Mouse (Mus musculus) thymus, adult 2 months (tissue): Measurements from ENCODE around the gene Pla2r1. TPM values are rescaled to one million over a fixed set of nuclear protein-coding genes. Genes with fewer than 3 reads are reported as not detected.

ENCODE experiments used
- DNase-seq: peaks from one replicate; pipeline ENCODE4 v3.0.0; 2021
- H3K27ac ChIP-seq: fragments of 200-500 bp; 2 replicates; pipeline ENCODE4 v1.5.1; 2012; ENCODE audit warnings: low read length, control low read depth; ENCODE audit not compliant: control insufficient read depth, insufficient read depth
- H3K27me3 ChIP-seq: fragments of 200-500 bp; 2 replicates; pipeline ENCODE4 v1.6.1; 2012; ENCODE audit warnings: mild to moderate bottlenecking, low read length, moderate library complexity, mixed read lengths; ENCODE audit not compliant: control insufficient read depth, insufficient read depth
- H3K36me3 ChIP-seq: fragments of 200-500 bp; 2 replicates; pipeline ENCODE4 v1.6.1; 2012; ENCODE audit warnings: mild to moderate bottlenecking, low read length, moderate library complexity; ENCODE audit not compliant: control insufficient read depth, insufficient read depth
- H3K4me1 ChIP-seq: fragments of 200-500 bp; replicated peaks from 2 replicates; pipeline ENCODE4 v1.6.1; 2012; ENCODE audit warnings: low read length; ENCODE audit not compliant: control insufficient read depth, insufficient read depth
- H3K4me3 ChIP-seq: fragments of 200-500 bp; 2 replicates; pipeline ENCODE4 v1.5.1; 2012; ENCODE audit warnings: mild to moderate bottlenecking, low read length, control low read depth, moderate library complexity; ENCODE audit not compliant: control insufficient read depth, insufficient read depth
- CTCF ChIP-seq: fragments of 200-500 bp; IDR thresholded peaks from 2 replicates; pipeline ENCODE4 v1.5.1; 2012; ENCODE audit warnings: mild to moderate bottlenecking, control low read depth, low read length, moderate library complexity, borderline replicate concordance; ENCODE audit not compliant: control insufficient read depth, poor library complexity, insufficient read depth; ENCODE audit errors: extremely low read depth
- POLR2A ChIP-seq: fragments of 200-500 bp; IDR thresholded peaks from 2 replicates; pipeline ENCODE4 v1.6.1; 2012; ENCODE audit warnings: mild to moderate bottlenecking, low read length, control low read depth, moderate library complexity; ENCODE audit not compliant: control insufficient read depth, poor library complexity, insufficient read depth; ENCODE audit errors: extremely low read depth
- WGBS: fragments of 180-500 bp; shearing (Covaris S2); methylation state at CpG from one replicate; pipeline ENCODE4 v1.1.7; 2018; 5-methylcytosine and 5-hydroxymethylcytosine counted together
- polyA plus RNA-seq: library from polyadenylated mRNA; depleted of rRNA; stranded (reverse); fragments of >200 nt; gene quantifications from 2 replicates; pipeline ENCODE4 v1.2.3, GENCODE M21; 2012

Pla2r1 gene
- polyA plus RNA-seq, 1 experiment, result 0.47 TPM

DNA sequence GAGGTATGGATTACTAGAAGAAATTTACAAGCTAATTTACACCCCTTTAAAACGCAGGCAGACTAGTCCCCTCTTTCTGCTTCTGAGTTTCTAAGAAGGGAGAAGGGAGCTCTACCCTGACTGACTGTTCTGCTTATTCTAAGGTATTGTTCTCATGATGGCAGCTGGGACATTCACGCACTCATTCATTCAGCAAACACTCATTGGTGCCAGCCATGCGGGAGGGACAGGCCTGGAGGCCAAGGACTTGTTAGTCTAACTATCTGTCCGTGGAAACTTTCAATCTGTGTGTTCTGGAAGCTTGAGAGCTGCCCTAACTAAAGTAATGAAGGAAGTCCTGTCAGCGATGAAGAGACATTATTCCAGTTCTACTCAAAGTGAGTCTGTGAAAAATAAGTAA lies 14.4 kb downstream of the Pla2r1 start:
- TF ChIP-seq CTCF (no peak), POLR2A (no peak)
- H3K27me3 ChIP-seq, result no peaks in the 10 kb centered on the region
- no peak overlapping the region for H3K27ac ChIP-seq
- no peaks in the 10 kb centered on the region for H3K36me3 ChIP-seq
- WGBS, result 93% methylated on average over 5 of the region's 5 CpGs
- no peak for DNase-seq
- no peaks in the 10 kb centered on the region for H3K4me1 ChIP-seq
- no peak overlapping the region for H3K4me3 ChIP-seq

DNA sequence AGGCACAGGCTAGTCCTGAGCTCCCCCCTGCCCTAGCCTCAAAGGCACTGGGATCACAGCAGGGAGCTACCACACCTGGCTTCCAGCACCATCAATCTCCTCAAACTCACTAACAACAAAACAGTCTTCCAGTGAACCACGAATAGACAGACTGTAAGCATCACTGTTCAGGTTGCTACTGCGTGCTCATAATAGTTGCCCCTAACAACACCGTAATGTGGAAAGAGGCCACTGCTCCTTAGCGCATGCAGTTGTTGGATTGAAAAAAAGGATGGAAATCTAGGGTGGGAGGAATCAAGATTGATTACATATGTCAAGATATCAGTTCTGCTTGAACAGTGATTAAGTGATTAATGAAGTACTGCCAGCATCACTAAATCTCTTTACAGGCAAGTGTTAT lies 14.8 kb downstream of the Pla2r1 start:
- TF ChIP-seq CTCF (no peak), POLR2A (no peak)
- Histone ChIP-seq H3K4me1 (no peaks in the 10 kb centered on the region), H3K27ac (no peak overlapping the region), H3K4me3 (no peak overlapping the region), H3K27me3 (no peaks in the 10 kb centered on the region), H3K36me3 (no peaks in the 10 kb centered on the region)
- WGBS, result 97% methylated on average over 4 of the region's 4 CpGs
- no peak for DNase-seq

DNA sequence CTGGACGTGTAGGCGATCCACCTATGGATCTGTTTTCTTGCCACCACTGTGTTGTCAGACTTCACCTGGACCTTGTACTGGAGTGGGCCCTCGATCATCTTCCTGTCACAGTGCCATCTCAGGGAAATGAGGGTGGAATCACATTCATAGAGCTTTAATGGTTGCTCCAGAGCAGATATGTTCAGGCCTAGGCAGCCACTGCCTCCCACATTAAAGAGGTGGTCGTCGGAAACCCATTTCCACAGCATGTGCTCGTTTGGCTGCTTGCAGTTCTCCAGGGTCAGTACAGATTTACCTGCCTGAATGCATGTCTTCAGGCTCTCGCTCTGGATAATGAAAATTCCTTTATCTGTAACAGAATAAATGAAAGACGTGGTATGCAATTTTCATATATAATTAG lies 18.4 kb downstream of the Pla2r1 start:
- 95% methylated on average over 8 of the region's 8 CpGs for WGBS
- Histone ChIP-seq H3K27me3 (no peaks in the 10 kb centered on the region), H3K4me3 (no peak overlapping the region), H3K27ac (no peak overlapping the region), H3K4me1 (no peaks in the 10 kb centered on the region), H3K36me3 (no peaks in the 10 kb centered on the region)
- TF ChIP-seq CTCF (no peak), POLR2A (no peak)
- DNase-seq, result no peak

DNA sequence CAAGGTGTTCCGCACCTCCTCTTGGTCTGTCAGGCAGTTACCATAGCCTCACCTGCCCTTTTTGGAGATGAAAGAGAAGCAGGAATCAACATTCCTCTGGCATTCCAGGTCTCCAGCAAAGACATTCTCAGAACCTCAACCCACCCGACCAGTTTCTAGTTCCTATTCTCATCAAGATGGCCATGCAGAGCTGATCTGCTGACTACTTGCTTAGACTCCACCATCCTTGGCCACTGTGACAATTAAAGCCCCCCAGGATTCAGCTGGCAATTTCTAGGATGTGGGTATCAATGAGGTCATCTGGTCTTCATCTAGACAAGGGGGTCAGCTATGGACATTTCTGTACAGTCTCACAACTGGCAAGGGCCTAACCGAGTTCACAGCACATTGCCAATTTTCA lies 20.1 kb downstream of the Pla2r1 start:
- Histone ChIP-seq H3K4me1 (no peaks in the 10 kb centered on the region), H3K36me3 (no peaks in the 10 kb centered on the region), H3K4me3 (no peak overlapping the region), H3K27ac (no peak overlapping the region), H3K27me3 (no peaks in the 10 kb centered on the region)
- no peak for DNase-seq
- TF ChIP-seq CTCF (no peak), POLR2A (no peak)
- 96% methylated on average over 3 of the region's 3 CpGs for WGBS

DNA sequence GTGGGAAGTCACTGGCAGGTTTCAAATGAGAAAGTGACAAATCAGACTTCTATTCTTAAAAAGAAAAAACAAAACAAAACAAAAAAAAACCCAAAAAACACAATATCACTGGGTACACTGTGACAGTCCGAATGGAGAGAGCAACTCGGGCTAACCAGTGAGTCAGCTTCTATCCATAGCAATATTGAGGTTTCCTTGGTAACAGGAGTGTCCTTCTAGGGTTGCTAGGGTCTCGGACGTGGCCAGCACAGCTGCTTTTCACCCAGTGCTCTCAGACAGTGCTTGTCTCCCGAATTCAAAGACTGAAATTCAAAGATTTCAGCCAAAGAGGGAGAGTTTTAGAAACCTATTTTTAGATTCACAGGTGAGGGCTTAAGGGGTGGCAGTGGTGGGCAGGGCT lies 20.6 kb downstream of the Pla2r1 start:
- Histone ChIP-seq H3K36me3 (no peaks in the 10 kb centered on the region), H3K4me1 (no peaks in the 10 kb centered on the region), H3K27ac (no peak overlapping the region), H3K4me3 (no peak overlapping the region), H3K27me3 (no peaks in the 10 kb centered on the region)
- DNase-seq, result no peak
- no peak for TF ChIP-seq CTCF
- TF ChIP-seq POLR2A, result no peak
- WGBS, result 90% methylated on average over 5 of the region's 5 CpGs

DNA sequence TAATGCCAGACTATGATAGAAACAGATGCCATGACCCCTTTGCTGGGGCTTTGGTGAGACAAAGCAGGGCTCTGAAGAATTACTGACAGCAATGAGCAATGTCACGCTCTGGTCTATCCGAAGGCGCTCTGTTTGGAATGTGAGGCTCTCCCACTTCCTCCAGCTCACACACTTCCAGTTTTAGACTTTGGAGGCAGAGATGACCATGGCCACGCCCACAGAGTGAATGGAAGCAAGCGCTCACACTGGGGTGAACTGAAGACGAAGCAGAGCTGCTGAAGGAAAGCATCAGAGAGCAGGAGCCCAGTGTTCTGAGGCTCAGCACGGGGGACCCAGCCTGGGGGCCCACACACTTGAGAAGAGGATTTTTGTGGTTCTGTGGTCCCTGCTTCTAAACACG lies 37.3 kb downstream of the Pla2r1 start:
- DNase-seq, result no peak
- H3K27ac ChIP-seq, result no peak overlapping the region
- H3K4me1 ChIP-seq, result no peaks in the 10 kb centered on the region
- no peaks in the 10 kb centered on the region for H3K27me3 ChIP-seq
- no peak for TF ChIP-seq CTCF
- TF ChIP-seq POLR2A, result no peak
- H3K36me3 ChIP-seq, result no peaks in the 10 kb centered on the region
- 66% methylated on average over 8 of the region's 8 CpGs for WGBS
- H3K4me3 ChIP-seq, result no peak overlapping the region

DNA sequence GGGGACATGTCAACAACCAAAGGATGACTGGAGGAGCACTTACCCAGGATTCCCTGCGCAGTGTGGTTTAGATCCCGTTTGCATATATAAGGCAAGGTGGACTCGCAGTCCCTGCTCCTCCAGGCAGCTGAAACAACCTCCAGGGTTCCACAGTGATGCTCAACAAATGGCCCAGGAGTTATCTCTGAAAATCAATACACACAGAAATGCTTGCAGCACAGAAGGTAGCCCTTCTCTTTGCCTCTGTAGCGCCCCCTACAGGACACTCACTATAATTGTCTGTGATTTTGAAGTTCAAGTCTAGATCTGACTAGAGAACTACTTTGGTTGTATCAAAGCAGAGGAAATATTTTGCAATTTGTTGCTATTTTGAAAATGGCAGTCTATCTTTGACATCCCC lies 38.2 kb downstream of the Pla2r1 start:
- Histone ChIP-seq H3K4me1 (no peaks in the 10 kb centered on the region), H3K27me3 (no peaks in the 10 kb centered on the region), H3K36me3 (no peaks in the 10 kb centered on the region), H3K4me3 (no peak overlapping the region), H3K27ac (no peak overlapping the region)
- WGBS, result 71% methylated on average over 4 of the region's 4 CpGs
- TF ChIP-seq POLR2A (no peak), CTCF (peak; percentile 18; the same call in 1 of the 2 replicates)
- DNase-seq, result peak; percentile 23
